Mouse (Mus musculus): Measurements from ENCODE around the gene Mylpf. TPM values are rescaled to one million over a fixed set of nuclear protein-coding genes. Genes with fewer than 3 reads are reported as not detected.
A peak's percentile ranks its signal among the peaks of the same experiment; 100 is the strongest.

Gene Mylpf
- total and polyA plus RNA-seq, 3 experiments, result 2.2 to 2.3 TPM; not detected in 1

DNA sequence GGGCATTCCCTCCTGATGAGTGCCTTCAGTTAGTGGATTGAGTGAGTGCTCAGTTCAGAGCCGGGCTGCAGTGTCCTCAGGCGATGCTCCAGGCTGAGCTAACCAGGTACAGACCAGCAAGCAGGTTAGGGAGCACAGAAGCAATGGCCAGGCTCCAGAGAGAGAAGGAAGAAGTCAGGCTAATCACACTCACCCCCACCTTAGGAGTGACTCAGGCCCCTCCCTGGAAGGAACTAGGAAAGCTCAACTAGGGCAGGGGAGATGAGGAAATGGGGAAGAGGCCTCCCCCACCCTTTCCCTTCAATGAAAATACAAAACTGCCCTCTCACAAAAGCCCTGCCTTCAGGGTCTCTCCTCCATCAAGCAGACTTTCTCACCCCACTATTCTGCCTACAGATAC, 2.1 kb upstream of the Mylpf start:
- no peak for DNase-seq

DNA sequence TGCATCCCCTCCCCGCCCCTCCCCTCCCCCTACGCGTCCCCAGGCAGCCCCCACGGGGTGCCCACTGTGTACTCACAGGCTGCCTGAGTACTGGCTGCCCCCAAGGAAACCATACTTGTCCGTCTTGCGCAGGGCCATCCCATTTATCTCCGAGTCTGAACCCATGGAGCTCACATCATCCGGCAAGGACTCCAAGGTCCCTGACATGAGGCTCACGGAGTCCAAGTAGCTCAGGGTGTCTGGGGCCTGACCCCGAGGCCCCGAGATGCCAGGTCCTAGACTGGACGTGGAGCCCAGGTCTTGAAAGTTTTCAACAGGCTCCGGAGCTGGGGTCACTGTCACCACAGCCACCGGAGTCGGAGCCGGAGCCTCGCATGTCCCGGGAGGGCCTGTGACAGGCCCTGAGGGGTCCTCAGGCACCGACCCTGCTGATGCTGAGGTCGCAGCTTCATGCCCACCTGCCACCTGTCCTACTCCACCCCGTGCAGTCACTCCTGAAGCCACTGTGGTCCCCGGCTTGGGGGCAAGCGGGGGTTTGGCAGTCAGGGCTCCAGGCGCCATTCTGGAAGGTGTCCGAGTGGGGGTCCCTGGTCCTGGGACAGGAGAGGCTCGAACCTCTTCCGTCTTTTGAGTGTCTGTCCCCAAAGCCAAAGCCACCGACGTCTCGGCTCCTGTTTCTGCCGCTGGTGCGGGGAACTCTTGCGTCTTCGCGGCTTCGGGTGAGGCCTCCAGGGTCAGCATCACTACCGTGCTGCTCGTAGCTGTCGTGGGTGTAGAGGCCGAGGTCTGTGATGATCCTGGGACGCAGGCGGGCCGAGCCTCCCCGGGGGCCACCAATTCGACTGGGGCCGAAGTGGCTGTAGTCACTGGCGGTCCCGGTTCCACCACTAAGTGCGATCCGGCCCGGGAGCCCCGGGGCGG, 1.1 kb upstream of the Mylpf start:
- peak; percentile 47 for DNase-seq

DNA sequence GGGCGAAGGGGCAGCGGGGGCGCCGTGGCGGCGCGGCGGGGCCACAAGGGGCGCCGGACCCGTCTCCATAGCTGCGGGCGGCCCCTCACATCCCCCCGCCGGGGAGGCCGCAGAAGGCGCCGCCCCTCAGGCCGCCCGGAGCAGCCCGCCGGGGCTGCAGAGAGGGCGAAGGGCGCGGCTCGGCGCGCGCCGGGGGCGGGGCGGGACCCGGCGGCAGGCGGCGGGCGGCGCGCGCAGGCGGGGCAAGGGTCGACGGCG, 466 bp upstream of the Mylpf start, which contains the start of gene Tbc1d10b:
TSS of gene Tbc1d10b (minus strand) at position 174 of the 258 bp plus-strand sequence.
- no peak for DNase-seq

DNA sequence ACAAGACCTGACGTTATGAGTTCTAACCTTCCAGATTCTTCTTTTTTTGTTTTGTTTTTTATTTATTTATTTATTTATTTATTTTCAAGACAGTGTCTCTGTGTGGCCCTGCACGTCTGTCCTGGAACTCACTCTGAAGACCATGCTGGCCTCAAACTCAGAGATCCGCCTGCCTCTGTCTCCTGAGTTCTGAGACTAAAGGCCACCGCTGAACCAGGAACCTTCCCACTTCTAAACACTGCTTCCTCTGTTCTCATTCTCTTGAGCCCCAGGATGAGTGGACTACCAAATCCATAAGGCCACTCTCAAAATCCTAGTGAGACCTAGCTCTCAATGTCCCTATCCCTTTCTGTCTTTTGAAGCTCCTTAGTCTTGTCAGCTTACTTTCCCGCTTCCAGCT, 1.2 kb downstream of the Mylpf start:
- DNase-seq, result no peak

GRCm38 (mm10) chr7:127210266-127210665, 1.6 kb downstream of the Mylpf start:
- no peak for DNase-seq

GRCm38 (mm10) chr7:127211014-127211745, 2.5 kb downstream of the Mylpf start:
- no peak for DNase-seq

DNA sequence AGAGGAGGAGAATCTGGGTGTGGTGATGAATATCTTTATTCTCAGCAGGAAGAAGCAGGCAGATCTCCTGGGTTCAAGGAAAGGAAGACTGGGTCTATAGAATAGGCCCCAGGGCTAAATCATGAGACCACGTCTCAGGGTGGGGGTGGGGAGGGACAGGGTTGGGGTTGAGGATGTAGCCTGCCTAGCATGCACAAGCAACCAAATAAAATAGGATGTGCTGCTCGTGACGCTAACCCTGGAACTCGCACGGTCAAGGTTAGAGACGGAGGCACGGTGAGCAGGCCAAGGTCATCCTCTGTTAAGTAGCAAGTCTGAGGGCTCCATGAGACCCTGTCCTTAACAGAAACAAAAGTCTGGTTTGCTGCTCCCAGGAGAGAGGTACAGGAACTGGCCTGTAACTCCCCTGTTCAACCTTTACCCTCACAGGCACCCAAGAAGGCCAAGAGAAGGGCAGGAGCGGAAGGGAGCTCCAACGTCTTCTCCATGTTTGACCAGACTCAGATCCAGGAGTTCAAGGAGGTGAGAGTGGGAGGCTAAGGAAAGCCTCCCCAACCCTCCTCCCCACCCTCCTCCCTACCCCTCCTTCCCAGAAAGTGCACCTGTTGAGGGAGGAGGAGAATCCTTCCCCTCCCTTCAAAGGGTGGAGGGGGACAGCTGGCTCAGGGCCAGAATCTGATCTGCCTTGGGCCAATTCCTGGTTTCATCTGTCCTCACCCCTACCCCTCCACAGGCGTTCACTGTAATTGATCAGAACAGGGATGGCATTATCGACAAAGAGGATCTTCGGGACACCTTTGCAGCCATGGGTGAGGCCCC, 4.0 kb downstream of the Mylpf start:
- no peak for DNase-seq

DNA sequence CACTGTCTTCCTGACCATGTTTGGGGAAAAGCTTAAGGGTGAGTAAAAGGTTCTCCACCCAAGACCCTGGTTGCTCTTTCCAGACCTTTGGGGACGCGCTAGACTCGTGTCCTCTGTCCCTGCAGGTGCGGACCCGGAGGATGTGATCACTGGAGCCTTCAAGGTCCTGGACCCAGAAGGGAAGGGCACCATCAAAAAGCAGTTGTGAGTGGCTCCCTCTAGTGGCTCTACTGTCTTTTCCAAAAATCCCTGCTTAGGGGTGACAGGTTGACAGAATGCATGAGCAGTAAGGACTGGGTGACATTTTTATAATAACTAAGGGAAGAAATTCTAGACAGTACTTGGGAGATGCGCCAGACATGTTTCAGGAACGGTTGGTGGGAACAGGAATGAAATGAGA, 4.8 kb downstream of the Mylpf start:
- no peak for DNase-seq

GRCm38 (mm10) chr7:127213930-127214329, 5.2 kb downstream of the Mylpf start:
- DNase-seq, result no peak

- DNase-seq, result no peak
These were observed 5.8 kb downstream of the Mylpf start for GRCm38 (mm10) chr7:127214521-127214920.

GRCm38 (mm10) chr7:127214981-127215871, 6.5 kb downstream of the Mylpf start:
- DNase-seq, result peak; percentile 60

GRCm38 (mm10) chr7:127216307-127216706, 7.6 kb downstream of the Mylpf start:
- no peak for DNase-seq

- no peak for DNase-seq
These were observed 8.8 kb downstream of the Mylpf start for GRCm38 (mm10) chr7:127217475-127217874.

DNA sequence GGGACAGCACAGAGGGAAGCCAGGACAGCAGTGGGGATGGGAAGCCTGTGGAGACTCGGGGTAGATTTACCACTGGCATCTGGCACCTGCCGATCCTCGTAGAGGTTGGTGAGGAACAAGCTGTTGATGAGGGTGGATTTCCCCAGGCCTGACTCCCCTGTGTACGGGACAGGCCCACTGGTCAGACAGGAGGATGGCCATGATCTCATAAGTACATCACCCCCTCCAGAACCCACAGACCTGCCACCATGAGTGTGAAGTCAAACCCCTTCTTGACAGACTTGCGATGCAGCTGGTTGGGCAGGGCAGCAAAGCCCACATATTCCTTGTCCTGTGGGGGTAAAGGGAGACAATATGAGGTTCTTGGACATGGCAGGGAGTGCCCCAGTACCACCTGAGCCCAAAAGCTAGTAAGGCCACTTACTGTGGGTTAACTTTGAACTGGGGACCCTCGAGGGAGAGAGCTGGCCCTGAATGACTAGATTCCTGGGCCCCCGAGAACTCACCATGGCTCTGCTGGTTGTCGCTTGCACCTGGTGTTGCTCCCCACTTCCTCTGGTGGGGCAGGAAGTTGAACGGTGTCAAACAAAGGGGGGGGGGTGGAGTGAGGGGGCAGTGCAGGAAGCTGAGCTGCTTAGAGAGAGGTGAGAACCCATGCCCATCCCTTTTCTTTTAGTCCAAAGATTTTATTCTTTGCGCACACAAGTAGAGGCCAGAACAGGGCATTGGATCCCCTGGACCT, 9.4 kb downstream of the Mylpf start:
- no peak for DNase-seq

DNA sequence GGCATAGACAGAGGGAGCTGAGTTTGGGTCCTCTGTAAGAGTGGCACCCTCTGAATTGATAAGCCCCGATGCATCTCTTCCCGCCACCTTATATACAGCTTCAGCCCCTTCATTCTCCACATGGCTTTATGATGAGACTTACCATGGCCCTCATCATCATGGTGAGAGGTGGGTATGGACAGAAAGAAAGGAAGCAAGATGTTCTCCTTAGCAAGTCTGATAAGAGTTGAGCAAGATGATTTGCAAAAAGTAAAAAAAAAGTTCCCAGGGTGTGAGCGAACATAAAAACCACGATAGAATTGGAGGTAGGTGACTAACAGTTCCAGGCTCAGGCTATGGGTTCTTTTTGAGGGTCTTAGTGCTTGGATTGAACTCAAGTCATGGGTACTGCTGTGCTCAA, 10.0 kb downstream of the Mylpf start:
- no peak for DNase-seq

- DNase-seq, result no peak
These were observed 11.8 kb downstream of the Mylpf start for GRCm38 (mm10) chr7:127220440-127220839.

- DNase-seq, result no peak
These were observed 14.4 kb downstream of the Mylpf start for GRCm38 (mm10) chr7:127223106-127223505.

DNA sequence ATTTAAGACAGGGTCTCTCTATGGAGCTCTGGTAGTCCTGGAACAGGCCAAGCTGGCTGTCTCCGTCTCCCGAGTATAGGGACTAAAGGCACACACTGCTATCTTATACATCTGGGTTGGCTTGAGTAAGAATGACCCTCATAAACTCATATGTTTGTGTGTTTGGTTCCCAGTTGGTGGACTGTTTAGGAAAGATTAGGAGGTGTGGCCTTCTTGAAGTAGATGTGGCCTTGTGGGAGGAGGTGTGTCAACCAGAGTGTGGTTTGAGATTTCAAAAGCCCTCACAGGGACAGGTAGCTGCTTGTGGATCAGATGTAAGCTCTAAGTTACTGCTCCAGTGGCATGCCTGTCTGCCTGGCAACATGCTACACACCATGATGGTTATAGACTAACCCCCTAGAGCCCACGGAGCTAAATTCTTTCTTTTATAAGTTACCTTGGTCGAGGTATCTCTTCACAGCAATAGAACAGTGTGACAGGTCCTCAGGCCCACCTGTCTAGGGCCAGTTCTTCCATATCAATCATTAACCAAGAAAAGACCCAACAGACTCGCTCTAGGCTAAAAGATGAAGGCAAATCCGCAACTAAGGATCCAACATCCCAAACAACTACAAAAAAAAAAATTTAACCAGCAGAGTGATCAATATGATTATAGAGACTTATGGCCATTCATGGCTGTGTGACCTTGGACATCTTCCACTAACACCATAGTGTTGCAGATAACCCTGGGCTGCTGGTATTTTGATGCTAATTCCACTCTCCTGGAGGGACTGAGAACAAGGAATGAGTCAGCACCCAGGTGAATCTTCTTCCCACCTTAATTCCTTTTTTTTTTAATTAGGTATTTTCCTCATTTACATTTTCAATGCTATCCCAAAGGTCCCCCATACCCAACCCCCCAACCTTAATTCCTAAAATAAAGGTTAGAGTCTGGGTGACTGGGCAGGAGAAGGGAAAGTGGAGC, 15.1 kb downstream of the Mylpf start:
- DNase-seq, result no peak

GRCm38 (mm10) chr7:127224616-127225015, 15.9 kb downstream of the Mylpf start:
- DNase-seq, result no peak
